In the genomic region with DNA sequence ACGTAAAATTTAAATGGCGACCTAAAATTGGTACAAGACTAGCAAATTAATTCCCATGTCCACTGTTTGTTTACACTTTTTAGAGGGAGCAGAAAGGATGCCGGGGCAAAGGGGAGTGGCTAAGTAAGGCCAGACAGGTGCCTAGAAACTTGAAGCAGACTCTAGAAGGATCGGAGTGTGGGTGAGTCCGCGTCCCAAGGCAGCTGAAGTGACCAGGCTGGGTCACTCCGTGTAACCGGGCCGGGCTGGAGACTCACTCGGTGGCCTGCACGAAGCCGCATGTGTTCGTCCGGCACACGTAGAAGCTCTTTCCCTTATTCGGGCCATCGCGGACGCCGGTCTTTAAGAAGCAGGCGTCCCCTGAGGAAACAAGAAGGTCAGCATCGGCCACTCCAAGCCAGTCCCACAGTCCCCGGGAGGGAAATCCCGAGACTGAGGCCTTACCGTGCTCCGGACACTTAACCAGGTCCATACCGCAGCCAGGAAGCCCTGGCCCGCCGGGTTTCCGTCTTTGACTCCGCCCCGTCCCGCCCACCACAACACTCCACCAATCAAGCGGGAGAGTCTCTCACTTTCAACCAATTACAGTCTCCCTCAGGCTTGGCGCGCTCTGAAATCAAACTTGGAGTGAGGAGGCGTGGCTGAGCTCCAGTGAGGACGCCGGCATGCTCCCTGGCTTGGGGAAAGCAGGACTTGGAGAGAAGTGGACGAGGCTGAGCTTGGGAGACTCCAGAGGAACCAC, we compare ENCODE assay signal across 1 mouse cellular context.
A peak's percentile ranks its signal among the peaks of the same experiment; 100 is the strongest.
TF ChIP-seq lines count a peak whose summit lies in the region.

Gene Ttf2 (minus strand): TSS at position 488 of the 742 bp plus-strand sequence.

TF ChIP-seq in CH12.LX, 34 proteins besides CTCF, POLR2A, EP300 and RAD21 (continued from another document):
- TF ChIP-seq SMC3 (IDR thresholded peaks at IDR 0.05; ENCODE audit: low read depth, low read length): no peak
- TF ChIP-seq E2F4 (IDR thresholded peaks at IDR 0.05; ENCODE audit: insufficient replicate concordance, low read depth, low read length): peak; percentile 98
- peak; percentile 88 for TF ChIP-seq CHD2 (IDR thresholded peaks at IDR 0.05; ENCODE audit: low read length)
- 0 out of 2 replicates have a peak, but pooled peaks have one; percentile 17 for TF ChIP-seq IRF4 (IDR thresholded peaks at IDR 0.05; ENCODE audit: low read depth, low read length)
- no peak for TF ChIP-seq PAX5 (IDR thresholded peaks at IDR 0.05; ENCODE audit: low read length)
- TF ChIP-seq MAX (IDR thresholded peaks at IDR 0.05; ENCODE audit: low read length): peak; percentile 81
